ENCODE assay signal across 8 mouse cellular contexts in the genomic region with DNA sequence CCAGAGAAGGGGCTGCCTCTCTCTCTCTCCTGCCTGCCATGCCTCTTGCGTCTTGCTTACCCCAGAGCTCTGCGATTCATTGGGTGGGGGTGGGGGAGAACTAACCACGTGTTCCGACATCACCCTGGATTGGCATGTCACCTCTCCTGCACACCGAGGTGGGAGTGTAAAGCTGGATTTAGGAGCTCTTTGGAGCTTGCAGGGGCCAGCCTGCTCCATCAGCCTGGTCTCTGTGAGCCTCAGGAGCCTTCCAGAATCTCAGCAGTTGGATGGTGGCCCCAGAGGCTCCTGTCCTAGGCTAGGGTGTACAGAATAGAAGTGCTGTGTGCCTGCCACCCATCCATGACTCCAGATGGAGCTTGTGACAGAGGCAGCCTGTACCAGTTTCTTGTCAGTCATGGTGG. TPM values are rescaled to one million over a fixed set of nuclear protein-coding genes. Genes with fewer than 3 reads are reported as not detected.
DNase-seq lines count a peak whose midpoint lies in the region; ATAC-seq and TF ChIP-seq lines count a peak whose summit lies in the region.

No protein-coding gene starts in this region.

- H3K27me3 ChIP-seq in embryonic facial prominence, embryonic 11.5 days (ENCODE audit: control insufficient read depth, insufficient read depth, low read length) = no peaks in the 10 kb centered on the region
- H3K27me3 ChIP-seq in intestine, embryonic 15.5 days (replicated peaks) = no peaks in the 10 kb centered on the region
- H3K27me3 ChIP-seq in neural tube, embryonic 14.5 days (ENCODE audit: control insufficient read depth, insufficient read depth, low read length) = no peaks in the 10 kb centered on the region

- H3K9me3 ChIP-seq in embryonic facial prominence, embryonic 11.5 days (replicated peaks; ENCODE audit: control insufficient read depth, low read length) = no peaks in the 10 kb centered on the region
- H3K9me3 ChIP-seq in intestine, embryonic 15.5 days = no peaks in the 10 kb centered on the region
- H3K9me3 ChIP-seq in neural tube, embryonic 14.5 days (ENCODE audit: control insufficient read depth, low read length) = no peaks in the 10 kb centered on the region

- intact Hi-C loops in left cerebral cortex, adult 2 months (cut with DNase I) = loop anchor here (5.0 kb wide), 1 partner anchor 94 kb away; no protein-coding TSS in a partner anchor
- intact Hi-C loops in left cerebral cortex, postnatal 4 days (cut with DNase I) = no loop called here

- peak overlapping the region; percentile 83 for H3K4me3 ChIP-seq in left cerebral cortex, adult 2 months
- no peak overlapping the region for H3K4me3 ChIP-seq in embryonic facial prominence, embryonic 11.5 days (ENCODE audit: low read depth, low read length)
- H3K4me3 ChIP-seq in intestine, embryonic 15.5 days (replicated peaks) = peak overlapping the region; percentile 73
- no peak overlapping the region for H3K4me3 ChIP-seq in neural tube, embryonic 14.5 days (ENCODE audit: low read depth, low read length)

- peaks cover 8% of the 10 kb centered on the region for H3K4me1 ChIP-seq in embryonic facial prominence, embryonic 11.5 days (ENCODE audit: control insufficient read depth, insufficient read depth, low read length)
- peaks cover 22% of the 10 kb centered on the region for H3K4me1 ChIP-seq in intestine, embryonic 15.5 days (replicated peaks)
- H3K4me1 ChIP-seq in neural tube, embryonic 14.5 days (ENCODE audit: control insufficient read depth, insufficient read depth, low read length) = peaks cover 15% of the 10 kb centered on the region

- H3K36me3 ChIP-seq in embryonic facial prominence, embryonic 11.5 days (replicated peaks; ENCODE audit: control insufficient read depth, insufficient read depth, low read depth, low read length) = no peaks in the 10 kb centered on the region
- no peaks in the 10 kb centered on the region for H3K36me3 ChIP-seq in intestine, embryonic 15.5 days
- no peaks in the 10 kb centered on the region for H3K36me3 ChIP-seq in neural tube, embryonic 14.5 days (ENCODE audit: control insufficient read depth, insufficient read depth, low read length)

- H3K27ac ChIP-seq in left cerebral cortex, adult 2 months = peak overlapping the region; percentile 98
- no peak overlapping the region for H3K27ac ChIP-seq in embryonic facial prominence, embryonic 11.5 days (replicated peaks; ENCODE audit: low read depth, low read length)
- no peak overlapping the region for H3K27ac ChIP-seq in intestine, embryonic 15.5 days
- H3K27ac ChIP-seq in neural tube, embryonic 14.5 days (ENCODE audit: low read depth, low read length) = 0 out of 2 replicates have a peak overlapping the region, but pooled peaks have one; percentile 2

- no peak for TF ChIP-seq CTCF in left cerebral cortex, adult 2 months (IDR thresholded peaks at IDR 0.05)

- 0 out of 2 replicates have a peak overlapping the region, but pooled peaks have one; percentile 18 for H3K9ac ChIP-seq in embryonic facial prominence, embryonic 11.5 days (replicated peaks; ENCODE audit: low read length)
- H3K9ac ChIP-seq in intestine, embryonic 15.5 days = peak overlapping the region; percentile 17; the same call in 1 of the 2 replicates
- no peak overlapping the region for H3K9ac ChIP-seq in neural tube, embryonic 14.5 days (replicated peaks; ENCODE audit: low read depth, low read length)

- no peak for DNase-seq in left cerebral cortex, adult 2 months (ENCODE audit: extremely low spot score in 1 of 2, low spot score in 2 of 2)
- DNase-seq in left cerebral cortex, postnatal 4 days = no peak
- DNase-seq in embryonic facial prominence, embryonic 11.5 days (ENCODE audit: low spot score) = no peak
- no peak for DNase-seq in adrenal gland, postnatal 10 days
- no peak for DNase-seq in urinary bladder, adult 18-20 months (ENCODE audit: low spot score in 2 of 2)
- no peak for DNase-seq in kidney, adult 8-10 months

- no peak for ATAC-seq in embryonic facial prominence, embryonic 11.5 days (replicated peaks; ENCODE audit: insufficient number of reproducible peaks, low FRiP score, low TSS enrichment, low read depth)
- ATAC-seq in intestine, embryonic 15.5 days = no peak
- no peak for ATAC-seq in neural tube, embryonic 14.5 days (ENCODE audit: low read depth)

- no peak overlapping the region; the same call in 1 of the 2 replicates for H3K4me2 ChIP-seq in embryonic facial prominence, embryonic 11.5 days (ENCODE audit: low read depth, low read length)
- peak overlapping the region; percentile 80 for H3K4me2 ChIP-seq in intestine, embryonic 15.5 days (replicated peaks)
- peak overlapping the region; percentile 92; the same call in 1 of the 2 replicates for H3K4me2 ChIP-seq in neural tube, embryonic 14.5 days (ENCODE audit: low read depth, low read length)

- WGBS in embryonic facial prominence, embryonic 11.5 days = 35% methylated on average over 5 of the region's 5 CpGs
- 57% methylated on average over 5 of the region's 5 CpGs for whole genome bisulfite sequencing in intestine, embryonic 15.5 days
- WGBS in neural tube, embryonic 14.5 days = 42% methylated on average over 5 of the region's 5 CpGs

RNA-seq across cellular contexts. Expression of gene Epb41l1, which starts 56.0 kb away (rescaled TPM):
- 100 to 1,000 TPM; 376 to 385 TPM for total RNA-seq in left cerebral cortex, adult 2 months (2021)
- total RNA-seq in left cerebral cortex, postnatal 4 days (2021) = 100 to 1,000 TPM; 229 to 236 TPM
- 3.2 and 3.3 TPM in 2 replicates for polyA plus RNA-seq in embryonic facial prominence, embryonic 11.5 days (2014; fragmentation: Nextera tagmentation; extraction: Ambion mirVana)
- polyA plus RNA-seq in intestine, embryonic 15.5 days (2015; fragmentation: Nextera tagmentation; extraction: Ambion mirVana) = 1.9 and 2.4 TPM in 2 replicates
- 19.8 and 25.5 TPM in 2 replicates for polyA plus RNA-seq in neural tube, embryonic 14.5 days (2014; fragmentation: Nextera tagmentation; extraction: Ambion mirVana)
- total RNA-seq in adrenal gland, postnatal 10 days (2021) = 10 to 100 TPM; 41.5 to 56.4 TPM

Comparison
In these comparisons a context has a peak if more than half of its experiments do, and no peak if none do; other contexts are left out.
1. H3K27ac ChIP-seq: peak in left cerebral cortex, adult 2 months (single experiment) and neural tube, embryonic 14.5 days (single experiment); none in embryonic facial prominence, embryonic 11.5 days (single experiment) and intestine, embryonic 15.5 days (single experiment).
2. H3K4me3 ChIP-seq: peak in left cerebral cortex, adult 2 months (single experiment) and intestine, embryonic 15.5 days (single experiment); none in embryonic facial prominence, embryonic 11.5 days (single experiment) and neural tube, embryonic 14.5 days (single experiment).
3. RNA of gene Epb41l1, which starts 56.0 kb away (total RNA-seq): 376 to 385 TPM in left cerebral cortex, adult 2 months and 229 to 236 TPM in left cerebral cortex, postnatal 4 days; 41.5 to 56.4 TPM in adrenal gland, postnatal 10 days; every median in the first group is over 4 times any median in the second.